Mouse (Mus musculus) monocyte, adult 5-6 weeks (primary cell): ENCODE results near the gene Hs6st3. TPM values are rescaled to one million over a fixed set of nuclear protein-coding genes. Genes with fewer than 3 reads are reported as not detected.

Experiments
- ATAC-seq: fragments of 153-309, 156-312 bp; replicated peaks from 2 replicates; pipeline ENCODE4 v1.8.0; 2017; ENCODE audit warnings: mild to moderate bottlenecking; ENCODE audit not compliant: low TSS enrichment, insufficient number of reproducible peaks, severe bottlenecking, poor library complexity, low FRiP score
- total RNA-seq: library from RNA; stranded (forward); fragments of 200-1000, 200-491, 200-594 nt; gene quantifications from 3 replicates; pipeline ENCODE4 v1.2.3, GENCODE M21; 2017

Hs6st3 gene
- total RNA-seq = not detected in 3 replicates

DNA sequence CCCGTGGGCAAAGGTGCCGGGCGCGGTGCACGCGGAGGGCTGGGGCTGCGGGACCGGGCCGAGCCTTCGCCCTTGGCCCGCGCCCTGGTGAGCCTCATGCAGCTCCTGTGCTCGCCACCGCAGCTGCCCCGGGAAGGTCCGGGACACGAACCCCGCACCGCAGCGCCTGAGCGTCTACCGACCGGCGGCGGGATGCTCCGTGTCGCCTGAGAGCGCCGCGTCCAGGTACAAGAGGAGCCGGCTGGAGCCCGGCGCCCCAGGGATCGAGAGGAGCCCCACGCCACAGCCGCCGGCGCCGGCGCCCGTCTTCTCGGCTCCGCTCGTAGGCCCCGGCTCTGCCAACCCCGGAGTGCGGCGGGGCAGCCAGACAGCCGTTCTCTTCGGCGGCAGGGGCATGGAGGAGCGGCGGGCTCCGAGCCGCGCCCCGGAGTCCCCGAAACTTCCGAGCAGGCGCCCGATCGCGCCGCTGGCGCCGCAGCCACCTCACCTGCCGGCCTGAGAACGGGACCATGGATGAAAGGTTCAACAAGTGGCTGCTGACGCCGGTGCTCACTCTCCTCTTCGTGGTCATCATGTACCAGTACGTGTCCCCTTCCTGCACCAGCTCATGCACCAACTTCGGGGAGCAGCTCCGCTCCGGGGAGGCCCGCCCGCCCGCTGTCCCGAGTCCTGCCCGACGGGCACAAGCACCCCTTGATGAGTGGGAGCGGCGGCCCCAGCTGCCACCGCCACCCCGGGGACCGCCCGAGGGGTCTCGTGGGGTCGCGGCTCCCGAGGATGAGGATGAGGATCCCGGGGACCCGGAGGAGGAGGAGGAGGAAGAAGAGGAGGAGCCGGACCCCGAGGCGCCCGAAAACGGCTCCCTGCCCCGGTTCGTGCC, at the start of gene Hs6st3:
Hs6st3 (plus strand) TSS at position 436 of the 880 bp plus-strand sequence.
- ATAC-seq = no peak

GRCm38 (mm10) chr14:119098851-119099569, 39.1 kb upstream of the Hs6st3 start, which contains the start of gene Uggt2:
TSS of gene Uggt2 (minus strand) at chr14:119099430.
- ATAC-seq = no peak

DNA sequence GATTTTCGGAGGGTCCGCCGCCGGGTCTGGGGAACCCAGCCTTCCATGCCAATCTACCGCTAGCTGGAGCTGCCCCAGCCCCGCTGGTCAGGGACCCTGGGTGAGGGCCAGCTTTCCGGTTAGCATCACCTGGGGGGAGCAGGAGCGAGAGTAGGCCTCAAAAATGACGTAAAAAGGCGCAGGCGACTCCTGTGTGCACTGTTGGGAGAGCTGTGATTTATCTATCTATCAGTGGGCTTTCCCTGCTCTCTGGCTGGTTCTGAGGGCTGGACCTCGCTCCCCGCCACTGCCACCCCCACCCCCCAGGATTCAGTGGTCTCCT, 38.6 kb upstream of the Hs6st3 start:
- ATAC-seq = no peak

DNA sequence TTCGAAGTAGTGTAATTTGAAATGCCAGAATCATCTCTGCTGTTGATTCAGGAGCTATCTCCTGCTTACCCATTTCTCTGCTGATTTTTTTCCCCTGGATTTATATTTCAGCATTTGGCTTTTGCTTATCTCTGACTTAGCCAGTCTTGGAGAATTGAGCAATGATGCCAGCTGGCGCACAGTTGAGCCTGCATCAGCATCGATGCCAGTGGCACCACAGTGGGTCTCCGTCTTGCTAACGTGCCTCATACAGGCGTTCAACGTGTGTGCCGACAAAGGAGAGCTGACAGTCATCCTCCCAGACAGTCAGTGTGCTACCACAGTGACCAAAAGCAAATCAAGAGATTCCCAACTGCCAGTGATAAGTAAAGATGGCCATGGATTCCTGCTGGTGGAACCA, 30.6 kb upstream of the Hs6st3 start:
- ATAC-seq = no peak

- ATAC-seq = no peak
Measured at GRCm38 (mm10) chr14:119108776-119109301, 29.3 kb upstream of the Hs6st3 start.

DNA sequence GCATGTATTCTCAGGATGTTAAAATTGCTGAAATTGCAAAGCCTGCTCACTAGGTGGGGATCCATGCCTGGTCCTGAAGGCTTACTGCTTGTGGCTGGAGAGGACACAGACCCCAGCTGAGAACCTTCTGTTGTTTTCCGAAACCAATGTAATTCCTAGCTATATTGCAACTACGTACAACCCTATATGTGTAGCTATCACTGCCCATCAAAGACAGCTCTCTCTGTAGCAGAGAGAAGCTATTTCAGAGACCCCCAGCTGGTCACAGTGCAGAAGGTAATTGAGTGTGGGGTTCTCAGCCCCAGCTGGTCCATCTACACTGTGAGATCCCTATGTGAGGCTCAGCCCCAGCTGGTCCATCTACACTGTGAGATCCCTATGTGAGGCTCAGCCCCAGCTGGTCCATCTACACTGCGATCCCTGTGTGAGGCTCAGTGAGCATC, 28.3 kb upstream of the Hs6st3 start:
- no peak for ATAC-seq

- ATAC-seq = no peak
Measured at GRCm38 (mm10) chr14:119112558-119112957, 25.6 kb upstream of the Hs6st3 start.

DNA sequence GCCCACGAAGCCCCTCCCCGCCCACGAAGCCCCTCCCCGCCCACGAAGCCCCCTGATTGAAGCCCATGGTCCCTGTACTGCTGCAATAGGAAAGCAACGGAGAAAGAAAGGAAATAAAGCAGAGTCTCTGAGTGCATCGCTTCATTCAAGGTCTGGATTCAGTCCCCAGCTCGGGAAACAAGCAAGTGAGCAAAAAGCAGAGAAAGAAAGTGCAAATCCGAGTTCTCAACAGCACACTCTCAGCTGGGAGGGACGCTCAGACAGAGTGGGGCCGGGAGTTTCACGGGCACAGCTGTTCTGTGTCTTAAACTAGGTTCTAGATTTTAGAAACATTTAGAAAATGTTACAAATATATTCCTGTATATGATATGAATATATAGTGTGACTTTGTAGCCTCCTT, 14.6 kb upstream of the Hs6st3 start:
- ATAC-seq = no peak

DNA sequence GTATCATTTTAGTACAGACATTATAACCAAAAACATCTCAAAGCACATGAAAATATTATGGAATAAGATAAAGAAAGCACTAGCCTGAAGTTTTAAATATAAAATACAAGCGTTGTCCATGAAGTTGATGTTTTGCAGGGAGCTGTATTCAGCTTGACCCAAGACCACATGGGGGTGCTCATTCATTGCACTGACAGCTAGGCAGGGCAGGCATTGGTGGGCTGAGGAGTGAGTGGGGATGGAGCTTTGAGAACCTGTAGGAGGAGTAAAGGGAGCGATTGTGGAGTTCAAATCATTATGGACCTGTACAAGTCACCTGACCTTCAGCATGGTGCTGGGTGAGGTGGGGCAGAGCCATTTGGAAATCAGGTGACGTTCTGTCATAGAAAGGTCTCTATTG, 14.1 kb upstream of the Hs6st3 start:
- ATAC-seq = no peak

- ATAC-seq = no peak
Measured at GRCm38 (mm10) chr14:119125840-119126239, 12.3 kb upstream of the Hs6st3 start.

GRCm38 (mm10) chr14:119127330-119127729, 10.8 kb upstream of the Hs6st3 start:
- ATAC-seq = 0 out of 2 replicates have a peak, but pooled peaks have one; percentile 9

- no peak for ATAC-seq
Measured at GRCm38 (mm10) chr14:119137512-119137905, 632 bp upstream of the Hs6st3 start.

DNA sequence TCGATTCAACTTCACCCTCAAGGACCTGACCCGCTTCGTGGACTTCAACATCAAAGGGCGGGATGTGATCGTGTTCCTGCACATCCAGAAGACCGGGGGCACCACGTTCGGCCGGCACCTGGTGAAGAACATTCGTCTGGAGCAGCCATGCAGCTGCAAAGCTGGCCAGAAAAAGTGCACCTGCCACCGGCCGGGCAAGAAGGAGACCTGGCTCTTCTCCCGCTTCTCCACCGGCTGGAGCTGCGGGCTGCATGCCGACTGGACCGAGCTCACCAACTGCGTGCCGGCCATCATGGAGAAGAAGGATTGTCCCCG, 602 bp downstream of the Hs6st3 start:
- ATAC-seq = no peak

- ATAC-seq = no peak
Measured at GRCm38 (mm10) chr14:119139381-119139950, 1.3 kb downstream of the Hs6st3 start.

GRCm38 (mm10) chr14:119153088-119153487, 14.9 kb downstream of the Hs6st3 start:
- ATAC-seq = no peak

DNA sequence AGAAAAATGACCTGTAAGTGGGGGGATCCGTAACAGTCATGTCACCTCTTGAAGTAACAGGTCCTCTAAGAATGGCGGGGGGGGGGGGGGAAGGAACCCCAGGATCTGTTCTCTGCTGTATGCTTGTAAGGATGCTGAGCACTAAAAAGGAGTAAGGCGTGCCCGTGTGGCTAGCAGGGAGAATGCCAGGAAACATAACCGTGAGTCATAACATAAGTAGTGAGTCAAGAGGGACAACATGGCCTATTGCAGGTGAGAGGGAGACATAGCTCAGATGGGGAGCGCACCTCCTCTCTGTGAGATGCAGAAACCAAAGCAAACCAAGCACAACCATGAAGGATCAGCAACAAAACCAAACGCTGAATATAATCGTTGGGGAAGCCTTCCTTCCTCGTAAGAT, 55.8 kb downstream of the Hs6st3 start:
- ATAC-seq = no peak

- ATAC-seq = no peak
Measured at GRCm38 (mm10) chr14:119203508-119203907, 65.4 kb downstream of the Hs6st3 start.

- ATAC-seq = no peak
Measured at GRCm38 (mm10) chr14:119215576-119216309, 77.6 kb downstream of the Hs6st3 start.
